Mouse (Mus musculus) embryonic fibroblast, embryonic 13.5 days (primary cell): ENCODE results near the gene Ctsw. TPM values are rescaled to one million over a fixed set of nuclear protein-coding genes. Genes with fewer than 3 reads are reported as not detected.

ENCODE experiments used
- H3K27ac ChIP-seq: 2 replicates; pipeline ENCODE4 v1.5.1; 2012; ENCODE audit warnings: low read length, control low read depth, inconsistent platforms; ENCODE audit not compliant: insufficient read depth
- H3K4me1 ChIP-seq: 2 replicates; pipeline ENCODE4 v1.6.1; 2011; ENCODE audit warnings: low read length; ENCODE audit not compliant: control insufficient read depth, insufficient read depth
- H3K4me3 ChIP-seq: 2 replicates; pipeline ENCODE4 v1.5.1; 2011; ENCODE audit warnings: mild to moderate bottlenecking, control low read depth, low read length; ENCODE audit not compliant: insufficient read depth
- CTCF ChIP-seq: IDR thresholded peaks from 2 replicates; pipeline ENCODE4 v1.5.1; 2011; ENCODE audit warnings: mild to moderate bottlenecking, control low read depth, low read length, moderate library complexity, borderline replicate concordance; ENCODE audit not compliant: insufficient read depth
- POLR2A ChIP-seq: IDR thresholded peaks from 2 replicates; pipeline ENCODE4 v1.6.1; 2011; ENCODE audit warnings: low read depth, mild to moderate bottlenecking, control low read depth, low read length, moderate library complexity
- polyA plus RNA-seq: library from polyadenylated mRNA; stranded (reverse); fragments of >200 nt; gene quantifications from 2 replicates; pipeline ENCODE4 v1.2.4, GENCODE M21; 2011; ENCODE audit warnings: low read depth; ENCODE audit not compliant: missing spikeins, insufficient read length

Gene Ctsw
- 0.76 and 1.0 TPM in 2 replicates for polyA plus RNA-seq

DNA sequence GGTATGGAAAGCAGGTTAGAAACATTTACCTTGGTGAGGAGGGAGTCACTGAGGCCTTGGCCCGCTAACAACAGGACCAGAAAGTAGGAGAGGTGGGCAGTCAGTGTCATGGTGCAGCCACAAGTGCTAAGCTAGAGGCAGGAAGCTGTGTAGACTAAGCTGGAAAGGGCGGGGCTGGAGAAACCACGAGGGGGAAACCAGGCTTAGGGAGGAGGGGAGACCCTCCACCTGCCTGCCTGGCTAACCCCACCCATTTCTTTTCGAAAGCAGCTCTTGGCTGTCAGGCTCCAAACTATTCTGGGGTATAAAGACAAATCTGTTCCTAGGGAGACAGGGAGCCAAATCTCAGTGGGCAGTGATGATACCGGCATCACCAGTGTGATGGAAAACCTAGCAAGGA is at the start of gene Ctsw:
Gene Ctsw, minus strand, starts transcription at position 134 of the 400 bp plus-strand sequence.
- Histone ChIP-seq H3K4me3 (no peak within 1 kb of the TSS), H3K4me1 (peaks cover 3% of the 10 kb centered on the region; the same call in 1 of the 2 replicates), H3K27ac (no peak within 1 kb of the TSS)
- TF ChIP-seq CTCF (no peak), POLR2A (no peak)

- H3K27ac ChIP-seq: no peak overlapping the region
- H3K4me1 ChIP-seq: no peaks in the 10 kb centered on the region
- no peak overlapping the region for H3K4me3 ChIP-seq
- no peak for TF ChIP-seq CTCF
- no peak for TF ChIP-seq POLR2A
Observed at GRCm38 (mm10) chr19:5516906-5517505, 48.7 kb upstream of the Ctsw start.

DNA sequence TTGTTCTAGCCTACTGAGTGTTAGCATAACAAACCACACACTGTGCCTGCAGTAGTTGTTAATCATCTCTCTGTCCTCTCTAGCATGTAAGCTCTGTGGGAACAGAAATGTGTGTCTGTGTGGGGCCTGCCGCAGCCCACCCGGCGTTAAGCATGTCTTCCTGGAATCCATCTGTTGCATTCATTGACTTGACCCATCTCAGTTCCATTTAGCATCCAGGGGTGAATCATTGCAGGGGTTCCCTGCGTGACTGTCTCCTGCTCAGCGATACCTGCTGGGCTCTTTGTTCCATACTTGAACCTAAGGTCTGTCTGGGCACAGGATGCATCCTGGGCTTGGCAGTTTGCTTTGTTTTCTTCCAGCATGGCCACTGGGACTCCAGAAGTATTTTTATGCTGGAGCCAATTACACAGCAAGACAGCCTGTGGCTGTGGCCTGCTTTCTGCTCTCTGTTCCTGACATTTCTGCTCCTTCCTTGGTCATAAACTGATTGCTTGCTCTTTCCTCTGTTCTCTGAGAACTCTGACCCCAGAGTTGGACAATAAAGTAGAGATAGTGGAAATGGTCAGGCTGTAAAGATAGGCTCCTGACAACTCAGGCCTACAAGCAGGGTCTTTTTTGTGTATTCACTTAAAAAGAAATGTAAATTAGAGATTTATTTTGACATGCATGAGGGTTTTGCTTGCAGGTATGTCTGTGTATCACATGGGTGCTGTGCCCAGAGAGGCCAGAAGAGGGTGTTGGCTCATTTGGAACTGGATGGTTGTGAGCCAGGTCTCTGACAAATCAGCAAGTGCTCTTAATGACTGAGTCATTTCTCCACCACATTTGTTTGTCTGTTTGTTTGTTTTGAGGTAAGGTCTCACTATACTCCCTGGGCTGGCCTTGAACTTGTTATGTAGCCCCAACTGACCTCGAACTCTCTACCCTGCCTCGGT is 47.8 kb upstream of the Ctsw start:
- no peaks in the 10 kb centered on the region for H3K4me1 ChIP-seq
- H3K27ac ChIP-seq: no peak overlapping the region
- no peak overlapping the region for H3K4me3 ChIP-seq
- no peak for TF ChIP-seq CTCF
- TF ChIP-seq POLR2A: no peak

DNA sequence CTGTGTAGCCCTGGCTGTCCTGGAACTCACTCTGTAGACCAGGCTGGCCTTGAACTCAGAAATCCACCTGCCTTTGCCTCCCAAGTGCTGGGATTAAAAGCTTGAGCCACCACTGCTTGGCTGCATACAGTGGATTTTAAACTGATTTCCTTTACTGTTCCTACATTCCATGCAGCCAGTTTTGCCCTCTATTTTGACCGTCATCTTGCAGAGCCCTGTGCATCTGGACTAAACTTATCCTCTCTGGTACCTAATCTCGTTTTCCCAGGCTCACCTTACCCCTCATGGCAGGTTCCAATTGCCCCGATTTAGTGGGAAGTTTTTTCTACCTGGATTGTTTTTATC is 44.7 kb upstream of the Ctsw start:
- TF ChIP-seq CTCF (no peak), POLR2A (no peak)
- Histone ChIP-seq H3K4me1 (no peaks in the 10 kb centered on the region), H3K27ac (no peak overlapping the region), H3K4me3 (no peak overlapping the region)

GRCm38 (mm10) chr19:5512091-5513004 is 44.0 kb upstream of the Ctsw start:
- no peak overlapping the region for H3K4me3 ChIP-seq
- H3K4me1 ChIP-seq: no peaks in the 10 kb centered on the region
- TF ChIP-seq POLR2A: no peak
- no peak for TF ChIP-seq CTCF
- no peak overlapping the region for H3K27ac ChIP-seq

DNA sequence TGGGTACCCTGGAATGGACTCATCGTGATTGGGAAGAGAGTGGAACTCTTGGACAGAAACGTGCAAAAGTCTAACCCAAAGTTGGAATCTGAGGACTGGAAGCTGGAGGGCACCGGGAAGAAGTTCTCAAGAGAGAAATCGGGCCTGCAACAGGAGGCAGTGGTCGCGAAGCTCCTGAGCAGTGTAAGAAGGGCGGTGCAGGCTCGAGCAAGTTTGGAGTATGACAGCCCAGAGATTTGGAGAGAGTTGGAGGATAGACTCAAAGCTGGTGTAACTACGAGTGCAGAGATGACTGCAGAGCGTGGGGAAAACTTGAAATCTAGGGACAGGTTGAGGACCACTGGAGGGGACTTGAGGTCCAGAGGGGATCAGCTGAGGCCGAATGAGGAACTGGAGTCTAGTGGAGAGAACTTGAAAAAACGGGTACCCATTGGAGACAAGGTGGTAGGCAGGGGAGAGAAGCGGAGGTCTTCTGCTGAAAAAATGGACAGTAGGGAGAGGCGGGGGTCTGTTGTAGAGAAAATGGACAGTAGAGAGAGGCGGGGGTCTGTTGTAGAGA is 42.8 kb upstream of the Ctsw start:
- no peak for TF ChIP-seq POLR2A
- TF ChIP-seq CTCF: no peak
- Histone ChIP-seq H3K4me1 (no peaks in the 10 kb centered on the region), H3K27ac (no peak overlapping the region), H3K4me3 (peak overlapping the region; percentile 47)

GRCm38 (mm10) chr19:5510031-5511026 is 42.0 kb upstream of the Ctsw start, which contains the start of gene Snx32:
Gene Snx32 (minus strand): TSS chr19:5510538.
- Histone ChIP-seq H3K4me3 (peak within 1 kb of the TSS; percentile 47), H3K27ac (no peak within 1 kb of the TSS), H3K4me1 (no peaks in the 10 kb centered on the region)
- TF ChIP-seq CTCF: no peak
- TF ChIP-seq POLR2A: peak; percentile 72

GRCm38 (mm10) chr19:5503687-5504086 is 35.4 kb upstream of the Ctsw start, which contains the start of gene 1700020D05Rik:
Gene 1700020D05Rik (minus strand): TSS chr19:5503787.
- Histone ChIP-seq H3K4me3 (no peak within 1 kb of the TSS), H3K4me1 (no peaks in the 10 kb centered on the region), H3K27ac (no peak within 1 kb of the TSS)
- TF ChIP-seq CTCF (no peak), POLR2A (no peak)
